Mouse (Mus musculus) embryonic facial prominence, embryonic 11.5 days (tissue): ENCODE measurements around the gene Ttc12. TPM values are rescaled to one million over a fixed set of nuclear protein-coding genes. Genes with fewer than 3 reads are reported as not detected.

Experiments
- ATAC-seq: fragments of 200-750 bp; cut with Nextera tagmentation; replicated peaks from 2 replicates; pipeline ENCODE4 v1.8.0; 2017; ENCODE audit warnings: low read depth; ENCODE audit not compliant: insufficient number of reproducible peaks, low FRiP score, low TSS enrichment
- DNase-seq: peaks from one replicate; pipeline ENCODE4 v3.0.0-alpha.2; 2015; ENCODE audit warnings: low spot score
- H3K27ac ChIP-seq: fragments of 300-500 bp; sonication (generic); replicated peaks from 2 replicates; pipeline ENCODE4 v1.5.1; 2014; ENCODE audit warnings: mild to moderate bottlenecking, low read depth, low read length, control low read depth
- H3K27me3 ChIP-seq: fragments of 300-500 bp; sonication (generic); 2 replicates; pipeline ENCODE4 v1.6.1; 2014; ENCODE audit warnings: mild to moderate bottlenecking, low read length, moderate library complexity, mixed read lengths; ENCODE audit not compliant: control insufficient read depth, insufficient read depth
- H3K36me3 ChIP-seq: fragments of 300-500 bp; sonication (generic); replicated peaks from 2 replicates; pipeline ENCODE4 v1.6.1; 2014; ENCODE audit warnings: low read depth, mild to moderate bottlenecking, low read length, moderate library complexity, mixed read lengths; ENCODE audit not compliant: control insufficient read depth, insufficient read depth
- H3K4me1 ChIP-seq: fragments of 300-500 bp; sonication (generic); 2 replicates; pipeline ENCODE4 v1.6.1; 2014; ENCODE audit warnings: low read length, mixed read lengths; ENCODE audit not compliant: control insufficient read depth, insufficient read depth
- H3K4me2 ChIP-seq: fragments of 300-500 bp; sonication (generic); 2 replicates; pipeline ENCODE4 v1.6.1; 2014; ENCODE audit warnings: low read depth, mild to moderate bottlenecking, control low read depth, low read length, moderate library complexity
- H3K4me3 ChIP-seq: fragments of 300-500 bp; sonication (generic); 2 replicates; pipeline ENCODE4 v1.5.1; 2014; ENCODE audit warnings: low read depth, low read length, control low read depth
- H3K9ac ChIP-seq: fragments of 300-500 bp; sonication (generic); replicated peaks from 2 replicates; pipeline ENCODE4 v1.6.1; 2014; ENCODE audit warnings: mild to moderate bottlenecking, control low read depth, low read length
- H3K9me3 ChIP-seq: fragments of 300-500 bp; sonication (generic); replicated peaks from 2 replicates; pipeline ENCODE4 v1.6.1; 2016; ENCODE audit warnings: mild to moderate bottlenecking, low read length, inconsistent platforms, mixed read lengths; ENCODE audit not compliant: control insufficient read depth
- WGBS: fragments of 180-500 bp; shearing (Covaris S2); extraction: QIAGEN DNeasy Blood & Tissue Kit; methylation state at CpG from one replicate; pipeline ENCODE4 v1.1.7; 2014; 5-methylcytosine and 5-hydroxymethylcytosine counted together
- polyA plus RNA-seq: library from polyadenylated mRNA; unstranded; fragments of >200 nt; fragmentation: Nextera tagmentation; extraction: Ambion mirVana; gene quantifications from 2 replicates; pipeline ENCODE4 v1.2.1, GENCODE M21; 2014

The Ttc12 gene
- polyA plus RNA-seq, 1 experiment from 2014 or later, result 1.9 TPM

DNA sequence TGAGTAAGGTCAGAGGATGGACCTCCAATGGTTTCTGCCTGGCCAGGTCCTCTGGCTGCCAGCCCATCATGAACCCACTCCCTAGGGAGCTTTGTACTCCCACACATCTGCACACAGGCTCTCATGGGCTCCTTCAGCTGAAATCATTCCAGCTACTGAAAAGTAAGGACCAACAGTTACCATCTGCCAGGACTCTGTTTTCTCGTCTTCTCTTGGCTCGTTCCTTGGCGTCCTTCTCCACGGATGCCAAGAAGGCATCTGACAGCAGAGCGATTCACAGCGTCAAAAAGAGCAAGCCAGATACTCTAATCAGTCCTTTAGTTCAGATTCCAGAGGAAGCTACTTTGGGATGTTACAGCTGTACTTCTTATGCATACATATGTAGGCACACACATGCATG, 15.1 kb downstream of the Ttc12 start:
- Histone ChIP-seq H3K9ac (no peak overlapping the region), H3K4me1 (no peaks in the 10 kb centered on the region), H3K27me3 (no peaks in the 10 kb centered on the region), H3K36me3 (no peaks in the 10 kb centered on the region), H3K4me2 (no peak overlapping the region), H3K4me3 (no peak overlapping the region), H3K27ac (no peak overlapping the region), H3K9me3 (no peaks in the 10 kb centered on the region)
- ATAC-seq (no peak), DNase-seq (no peak)
- 88% methylated on average over 6 of the region's 6 CpGs for WGBS

DNA sequence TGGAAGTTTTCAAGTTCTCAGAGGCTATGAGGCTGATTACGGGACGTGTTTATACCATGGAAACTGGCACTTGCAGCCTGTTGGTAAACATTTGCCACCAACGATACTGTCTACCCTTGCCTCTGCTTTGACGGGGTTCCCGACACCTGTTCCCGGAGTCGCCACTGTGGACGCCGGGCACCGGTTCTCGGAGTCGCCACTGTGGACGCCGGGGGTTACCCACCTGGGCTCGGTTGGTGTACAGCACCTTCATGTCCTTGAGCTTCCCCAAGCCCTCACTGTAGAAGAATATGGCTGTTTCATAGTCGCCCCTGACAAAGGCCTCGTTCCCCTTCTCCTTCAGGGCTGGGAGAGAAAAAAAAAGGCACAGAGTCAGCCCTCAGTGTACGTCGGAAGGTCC, 16.0 kb downstream of the Ttc12 start:
- no peak for DNase-seq
- Histone ChIP-seq H3K4me1 (no peaks in the 10 kb centered on the region), H3K27ac (no peak overlapping the region), H3K27me3 (no peaks in the 10 kb centered on the region), H3K36me3 (no peaks in the 10 kb centered on the region), H3K4me2 (no peak overlapping the region), H3K9ac (no peak overlapping the region), H3K9me3 (no peaks in the 10 kb centered on the region), H3K4me3 (no peak overlapping the region)
- WGBS, result 92% methylated on average over 19 of the region's 19 CpGs
- ATAC-seq, result no peak

GRCm38 (mm10) chr9:49456136-49456535, 29.9 kb downstream of the Ttc12 start:
- DNase-seq, result no peak
- Histone ChIP-seq H3K27me3 (no peaks in the 10 kb centered on the region), H3K9me3 (no peaks in the 10 kb centered on the region), H3K27ac (no peak overlapping the region), H3K4me1 (no peaks in the 10 kb centered on the region), H3K4me2 (no peak overlapping the region), H3K4me3 (no peak overlapping the region), H3K9ac (no peak overlapping the region), H3K36me3 (no peaks in the 10 kb centered on the region)
- WGBS, result 89% methylated on average over 3 of the region's 3 CpGs
- ATAC-seq, result no peak

DNA sequence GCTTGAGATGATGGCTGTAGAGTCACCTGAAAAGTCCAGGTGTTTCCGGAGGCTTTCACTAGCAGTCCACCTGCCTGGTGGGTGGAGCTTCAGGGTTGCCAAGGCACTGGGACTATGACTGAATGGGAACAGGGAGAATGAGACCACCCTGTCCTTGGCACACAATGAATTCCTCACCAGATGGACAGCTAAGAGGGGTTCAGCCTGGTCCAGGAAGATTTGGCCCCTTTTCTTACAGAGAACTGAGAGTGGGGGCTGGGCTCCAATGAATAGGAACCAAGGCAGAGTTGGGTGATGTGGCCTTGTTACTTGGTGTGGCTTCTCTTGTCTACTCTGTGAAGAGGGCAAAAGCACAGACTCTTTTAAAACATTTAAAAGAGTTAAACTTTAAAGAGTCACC, 33.6 kb downstream of the Ttc12 start:
- no peaks in the 10 kb centered on the region for H3K9me3 ChIP-seq
- no peaks in the 10 kb centered on the region for H3K36me3 ChIP-seq
- 94% methylated on average over 1 of the region's 1 CpGs for WGBS
- no peak overlapping the region for H3K4me2 ChIP-seq
- no peak for ATAC-seq
- no peak overlapping the region for H3K27ac ChIP-seq
- no peak overlapping the region for H3K4me3 ChIP-seq
- no peak overlapping the region for H3K9ac ChIP-seq
- no peak for DNase-seq
- H3K27me3 ChIP-seq, result no peaks in the 10 kb centered on the region
- H3K4me1 ChIP-seq, result no peaks in the 10 kb centered on the region

- H3K36me3 ChIP-seq, result no peaks in the 10 kb centered on the region
- no peak overlapping the region for H3K9ac ChIP-seq
- ATAC-seq, result no peak
- no peak overlapping the region for H3K4me2 ChIP-seq
- DNase-seq, result no peak
- no peak overlapping the region for H3K27ac ChIP-seq
- WGBS, result 74% methylated on average over 3 of the region's 3 CpGs
- H3K4me3 ChIP-seq, result no peak overlapping the region
- H3K9me3 ChIP-seq, result no peaks in the 10 kb centered on the region
- H3K27me3 ChIP-seq, result no peaks in the 10 kb centered on the region
- H3K4me1 ChIP-seq, result no peaks in the 10 kb centered on the region
Measured at GRCm38 (mm10) chr9:49450491-49450890, 35.5 kb downstream of the Ttc12 start.

GRCm38 (mm10) chr9:49442621-49443020, 43.4 kb downstream of the Ttc12 start:
- Histone ChIP-seq H3K4me1 (no peaks in the 10 kb centered on the region), H3K4me2 (no peak overlapping the region), H3K36me3 (no peaks in the 10 kb centered on the region), H3K9me3 (no peaks in the 10 kb centered on the region), H3K27me3 (no peaks in the 10 kb centered on the region), H3K4me3 (no peak overlapping the region), H3K9ac (no peak overlapping the region), H3K27ac (no peak overlapping the region)
- ATAC-seq (no peak), DNase-seq (no peak)
- WGBS, result 77% methylated on average over 3 of the region's 3 CpGs

DNA sequence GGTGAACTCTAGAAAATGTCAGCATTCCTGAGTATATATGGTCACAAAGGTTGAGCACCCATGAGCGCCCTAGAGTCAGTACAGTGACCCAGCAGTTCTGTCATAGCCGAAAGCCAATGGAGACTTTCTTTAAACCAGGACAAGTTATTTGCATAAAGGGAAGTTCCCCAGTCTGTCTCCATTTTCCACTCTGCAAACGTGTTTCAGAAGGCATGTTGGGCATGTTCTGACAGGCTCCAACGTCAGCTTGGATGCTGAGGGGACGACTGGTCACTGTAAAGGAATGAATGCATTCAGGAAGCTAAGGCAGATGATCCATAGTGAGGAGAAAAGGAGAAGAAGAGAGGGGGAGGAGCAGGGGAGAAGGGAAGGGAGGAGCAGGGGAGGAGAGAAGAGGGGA, 58.5 kb downstream of the Ttc12 start:
- H3K36me3 ChIP-seq, result no peaks in the 10 kb centered on the region
- H3K4me1 ChIP-seq, result no peaks in the 10 kb centered on the region
- H3K27me3 ChIP-seq, result no peaks in the 10 kb centered on the region
- H3K9ac ChIP-seq, result no peak overlapping the region
- H3K27ac ChIP-seq, result no peak overlapping the region
- H3K4me2 ChIP-seq, result no peak overlapping the region
- H3K4me3 ChIP-seq, result no peak overlapping the region
- H3K9me3 ChIP-seq, result no peaks in the 10 kb centered on the region
- ATAC-seq, result no peak
- no peak for DNase-seq
- WGBS, result 73% methylated on average over 5 of the region's 5 CpGs

DNA sequence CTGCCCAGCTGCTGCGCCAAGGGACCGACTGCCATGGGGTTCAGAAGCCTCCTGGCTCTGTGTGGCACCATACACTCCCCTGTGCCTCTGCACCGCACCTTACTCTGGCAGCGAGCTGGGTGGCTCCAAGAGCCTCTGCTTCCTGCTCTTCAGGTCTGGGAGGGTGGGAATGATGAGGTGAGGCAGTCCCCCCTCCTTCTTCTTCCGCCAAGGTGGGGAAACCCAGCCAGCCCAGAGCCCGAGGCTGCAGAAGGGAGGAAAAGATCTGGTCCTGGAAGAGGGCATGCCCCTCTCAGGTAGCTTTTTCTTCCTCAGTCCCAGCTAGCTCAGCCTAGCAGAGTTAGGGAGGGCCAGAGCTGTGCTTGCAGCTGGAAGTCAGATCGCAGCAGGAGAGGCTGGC, 59.1 kb downstream of the Ttc12 start, which contains the start of gene Ankk1:
Gene Ankk1 (minus strand): TSS at position 101 of the 400 bp plus-strand sequence.
- H3K9ac ChIP-seq, result no peak within 1 kb of the TSS
- no peak within 1 kb of the TSS for H3K4me2 ChIP-seq
- H3K27me3 ChIP-seq, result no peaks in the 10 kb centered on the region
- no peak for ATAC-seq
- no peaks in the 10 kb centered on the region for H3K36me3 ChIP-seq
- DNase-seq, result no peak
- WGBS, result 81% methylated on average over 7 of the region's 7 CpGs
- no peak within 1 kb of the TSS for H3K4me3 ChIP-seq
- H3K9me3 ChIP-seq, result no peaks in the 10 kb centered on the region
- H3K27ac ChIP-seq, result no peak within 1 kb of the TSS
- no peaks in the 10 kb centered on the region for H3K4me1 ChIP-seq
